Mouse (Mus musculus) lung, postnatal 36 days (tissue): Measurements from ENCODE around the gene Jade2.

Experiments
- DNase-seq: peaks from one replicate; pipeline ENCODE4 v3.0.0; 2022; ENCODE audit warnings: mixed read lengths

The Jade2 gene

GRCm38 (mm10) chr11:51785926-51786325 is 71.5 kb downstream of the Jade2 start:
- peak; percentile 90 for DNase-seq

GRCm38 (mm10) chr11:51782721-51783120 is 74.7 kb downstream of the Jade2 start:
- DNase-seq: no peak

GRCm38 (mm10) chr11:51780773-51781267 is 76.6 kb downstream of the Jade2 start:
- DNase-seq: no peak

GRCm38 (mm10) chr11:51777478-51777877 is 80.0 kb downstream of the Jade2 start:
- DNase-seq: peak; percentile 47

GRCm38 (mm10) chr11:51775507-51775906 is 81.9 kb downstream of the Jade2 start:
- no peak for DNase-seq

- no peak for DNase-seq
These were observed 89.2 kb downstream of the Jade2 start for GRCm38 (mm10) chr11:51768296-51768695.

- DNase-seq: peak; percentile 18
These were observed 89.8 kb downstream of the Jade2 start for GRCm38 (mm10) chr11:51767579-51768220.

GRCm38 (mm10) chr11:51764816-51765215 is 92.6 kb downstream of the Jade2 start:
- DNase-seq: no peak

GRCm38 (mm10) chr11:51763955-51764354 is 93.5 kb downstream of the Jade2 start:
- DNase-seq: no peak
